Mouse (Mus musculus) small intestine, adult 2 months (tissue): ENCODE data around the gene Sash3.

Experiments
- CTCF ChIP-seq: fragments of 200-500 bp; IDR thresholded peaks from 2 replicates; pipeline ENCODE4 v1.5.1; 2012; ENCODE audit warnings: low read depth, mild to moderate bottlenecking, control low read depth, inconsistent platforms, low read length, moderate library complexity, mixed read lengths; ENCODE audit not compliant: insufficient replicate concordance, insufficient read length; ENCODE audit errors: extremely low read depth
- POLR2A ChIP-seq: fragments of 200-500 bp; IDR thresholded peaks from 2 replicates; pipeline ENCODE4 v1.6.1; 2012; ENCODE audit warnings: low read depth, mild to moderate bottlenecking, control low read depth, inconsistent platforms, low read length, moderate library complexity

DNA sequence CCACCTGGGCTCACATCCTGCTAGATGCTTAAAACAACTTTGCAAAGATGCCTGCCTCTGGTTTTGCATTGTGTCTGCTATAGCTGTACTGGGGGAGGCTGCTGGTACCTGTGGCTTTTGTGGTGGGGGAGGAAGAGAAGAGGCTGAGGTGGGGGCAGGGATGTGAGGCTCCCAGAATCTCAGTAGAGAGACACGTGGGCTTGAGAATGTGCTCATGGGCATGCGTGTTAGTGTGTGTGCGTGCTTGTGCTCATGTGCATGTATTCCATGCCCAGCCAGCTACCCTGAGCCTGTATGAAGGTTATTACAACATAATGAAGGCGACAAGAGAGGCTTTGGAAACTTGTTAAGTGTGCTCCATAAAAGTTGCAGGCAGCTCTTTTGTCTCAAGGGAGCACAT, 9.3 kb upstream of the Sash3 start:
- TF ChIP-seq POLR2A: no peak
- TF ChIP-seq CTCF: no peak
